Mouse (Mus musculus): ENCODE measurements at regions not wholly inside any gene's neighbourhood (a gene's known extent, or its start where the extent isn't known, plus 50 kb on each side); places are given as distances from the start of the nearest gene placed in this dataset.

DNA sequence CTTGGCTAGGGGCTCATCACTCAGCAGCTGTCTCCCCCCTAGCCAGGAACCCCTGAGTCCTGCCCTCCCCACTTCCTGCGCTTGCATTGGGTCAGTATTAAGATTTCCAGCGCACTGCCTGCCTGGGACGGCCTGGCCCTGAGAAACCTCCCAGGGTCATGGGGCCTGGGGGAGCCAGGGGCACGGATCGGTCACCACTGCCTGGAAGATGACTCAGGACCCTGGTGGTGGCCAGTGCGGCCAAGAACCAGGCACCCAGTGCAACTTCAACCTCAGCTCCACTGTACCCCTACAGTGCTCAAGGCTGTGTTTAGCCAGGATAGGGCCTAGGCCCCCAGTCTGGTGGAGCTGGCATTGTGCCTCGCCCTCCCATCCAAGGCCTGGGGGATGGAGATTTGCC lies 111.9 kb upstream of the Zbtb40 start:
- CTCF ChIA-PET: no interaction called here

DNA sequence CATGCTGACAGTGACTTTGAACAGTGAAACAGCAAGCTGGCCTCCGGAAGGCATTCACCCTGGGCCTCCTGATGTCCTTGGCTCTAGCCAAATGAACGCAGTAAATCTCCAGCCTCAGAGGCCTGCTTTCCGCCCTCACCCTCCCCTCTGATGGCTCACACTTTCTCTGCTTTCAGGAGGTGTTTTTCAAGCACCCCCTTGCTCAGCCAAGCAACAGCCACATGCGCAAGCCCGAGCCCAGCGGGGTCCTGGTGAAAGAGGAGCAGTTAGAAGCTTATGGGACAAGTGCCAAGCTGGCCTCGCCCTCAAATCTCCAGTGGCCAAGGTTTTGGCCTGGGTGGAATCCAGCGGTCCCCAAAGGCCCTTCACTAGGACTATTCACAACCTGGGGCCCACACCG lies 109.6 kb upstream of the Zbtb40 start:
- CTCF ChIA-PET: no interaction called here

DNA sequence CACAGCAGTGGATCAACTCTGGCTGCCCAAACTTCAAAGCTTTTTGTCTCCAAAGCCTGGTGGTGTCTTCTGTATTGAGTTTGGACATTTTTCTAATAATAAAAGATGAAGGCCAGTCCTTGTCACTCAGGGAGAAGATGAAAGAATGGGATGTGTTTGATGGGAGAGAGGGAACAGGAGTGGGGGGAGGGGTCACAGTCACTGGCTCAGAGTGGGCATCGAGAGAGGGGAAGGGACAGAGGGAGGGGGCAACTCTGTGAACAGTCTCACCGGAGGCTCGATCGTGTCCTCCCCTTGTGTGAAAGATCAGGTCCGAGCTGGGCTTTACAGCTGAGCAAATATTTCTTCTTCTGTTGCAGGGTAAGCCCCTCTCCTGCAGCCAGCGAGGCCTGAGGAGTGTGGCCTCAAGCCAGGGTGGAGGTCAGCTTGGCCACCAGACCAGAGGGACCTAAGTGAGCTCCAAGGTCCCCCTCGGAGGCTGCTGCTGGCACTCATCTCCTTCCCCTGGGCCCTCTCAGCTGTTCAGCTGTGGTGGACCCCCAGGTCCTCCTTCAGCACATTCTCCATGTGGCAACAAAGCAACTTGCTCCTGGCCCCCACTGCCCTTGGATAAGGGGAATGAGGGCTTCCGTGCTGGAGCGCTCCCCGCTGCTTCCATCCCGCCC lies 108.0 kb upstream of the Zbtb40 start:
- CTCF ChIA-PET: no interaction called here

DNA sequence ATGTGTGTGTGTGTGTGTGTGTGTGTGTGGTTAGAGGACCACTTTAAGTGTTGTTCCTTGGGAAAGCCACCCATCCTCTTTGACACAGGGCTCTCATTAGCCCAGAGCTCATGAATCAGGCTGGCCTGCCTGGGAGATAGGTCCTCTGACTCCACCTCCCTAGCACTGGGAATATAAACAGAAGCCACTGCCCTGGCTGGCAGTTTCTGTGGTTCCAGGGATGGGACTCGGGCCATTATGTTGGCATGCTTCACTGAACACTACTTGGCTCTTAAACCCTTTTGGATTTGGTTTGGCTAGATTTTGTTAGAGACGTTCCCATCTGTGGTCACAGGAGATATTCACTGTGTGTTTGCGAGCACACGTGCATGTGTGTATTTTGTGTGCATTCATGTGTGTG lies 100.2 kb upstream of the Zbtb40 start:
- CTCF ChIA-PET: no interaction called here

DNA sequence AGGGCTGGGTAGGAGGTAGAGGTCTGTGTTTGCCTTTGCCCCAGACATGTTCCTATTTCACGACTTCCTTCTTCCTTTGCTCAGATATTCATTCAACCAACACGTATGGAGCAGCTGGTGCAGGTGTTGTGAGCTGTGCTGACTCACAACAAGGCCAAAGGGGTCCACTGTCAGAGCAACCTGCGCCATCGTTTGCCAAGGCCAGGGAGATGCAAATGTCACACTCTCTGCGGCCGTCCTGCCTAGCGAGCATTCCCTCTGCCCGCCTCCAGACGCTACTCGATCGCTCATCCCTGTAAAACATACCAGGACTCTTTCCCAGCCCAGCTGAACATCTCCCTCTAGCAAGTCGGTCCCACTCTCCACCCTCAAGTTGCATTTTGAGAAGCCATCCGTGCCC lies 99.2 kb upstream of the Zbtb40 start:
- CTCF ChIA-PET: interaction anchor here (0.7 kb wide), 1 partner anchor 102 kb away, joined by 11 read pairs; no protein-coding TSS in a partner anchor

DNA sequence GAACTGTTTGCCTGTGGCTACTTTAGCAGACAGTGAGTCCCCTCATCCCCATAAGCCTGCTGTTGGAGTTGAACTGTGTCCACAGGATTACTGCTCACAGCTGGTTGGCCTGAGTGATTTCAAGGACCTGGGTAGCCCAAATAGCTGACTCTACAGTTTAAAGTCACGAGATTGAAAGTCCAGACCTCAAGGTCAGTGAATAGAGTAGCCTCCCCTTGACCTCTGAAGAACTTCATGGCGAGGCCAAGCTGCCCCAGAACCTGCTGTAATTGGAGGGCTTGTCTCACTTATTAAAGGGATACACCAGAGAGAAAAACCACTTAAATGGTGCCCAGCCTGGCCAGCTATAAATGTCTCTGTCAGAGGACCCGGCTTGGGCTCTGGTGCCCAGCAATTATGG lies 97.7 kb upstream of the Zbtb40 start:
- CTCF ChIA-PET: no interaction called here

DNA sequence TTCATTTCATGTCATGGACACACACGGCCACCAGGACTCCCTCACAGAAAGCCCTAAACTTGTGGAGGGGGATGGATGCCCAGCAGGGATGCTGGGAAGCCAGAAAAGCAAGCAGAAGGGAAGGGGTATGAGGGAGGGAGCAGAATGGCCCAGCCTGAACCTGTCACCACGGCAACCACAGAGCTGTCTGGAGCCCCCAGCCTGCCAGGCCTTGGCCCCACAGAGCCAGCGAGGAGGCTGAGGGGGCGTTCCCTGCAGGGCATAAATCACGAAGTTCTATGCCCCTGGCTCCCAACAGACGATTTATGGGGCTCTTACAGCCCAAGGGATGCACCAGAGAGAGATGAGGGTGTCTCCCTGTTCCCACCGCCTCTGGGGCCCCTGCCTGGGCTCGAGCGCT lies 93.7 kb upstream of the Zbtb40 start:
- CTCF ChIA-PET: no interaction called here

DNA sequence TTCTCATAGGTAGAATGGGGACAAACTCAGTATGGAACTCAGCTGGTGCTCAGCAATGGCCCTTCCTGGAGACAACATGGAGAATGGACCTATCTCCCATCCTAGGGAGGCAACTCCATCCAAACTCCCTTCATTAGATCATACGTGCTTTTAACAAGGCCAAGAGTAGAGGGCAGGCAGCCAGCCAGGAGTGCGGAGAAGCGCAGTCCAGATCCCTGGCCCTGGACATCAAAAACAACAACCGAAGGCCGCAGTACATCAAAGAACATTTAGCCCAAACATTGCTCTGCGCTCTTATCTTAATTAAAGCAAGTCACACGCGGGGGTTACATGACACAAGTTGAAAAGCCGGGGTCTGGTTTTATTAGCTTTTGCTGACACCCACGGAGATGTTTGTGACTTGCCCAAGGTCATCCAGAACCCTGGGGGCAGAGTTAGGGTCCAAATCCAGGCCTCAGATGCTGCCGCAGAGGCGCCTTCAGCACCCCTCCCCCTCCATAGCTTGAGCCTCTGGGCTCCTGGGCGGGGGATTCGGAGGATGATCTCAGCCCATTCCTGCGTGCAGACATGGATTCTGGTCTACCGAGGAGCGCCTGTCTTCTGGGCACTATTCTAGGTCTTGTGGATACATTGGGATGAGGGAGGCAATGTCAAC lies 90.6 kb upstream of the Zbtb40 start:
- CTCF ChIA-PET: no interaction called here

DNA sequence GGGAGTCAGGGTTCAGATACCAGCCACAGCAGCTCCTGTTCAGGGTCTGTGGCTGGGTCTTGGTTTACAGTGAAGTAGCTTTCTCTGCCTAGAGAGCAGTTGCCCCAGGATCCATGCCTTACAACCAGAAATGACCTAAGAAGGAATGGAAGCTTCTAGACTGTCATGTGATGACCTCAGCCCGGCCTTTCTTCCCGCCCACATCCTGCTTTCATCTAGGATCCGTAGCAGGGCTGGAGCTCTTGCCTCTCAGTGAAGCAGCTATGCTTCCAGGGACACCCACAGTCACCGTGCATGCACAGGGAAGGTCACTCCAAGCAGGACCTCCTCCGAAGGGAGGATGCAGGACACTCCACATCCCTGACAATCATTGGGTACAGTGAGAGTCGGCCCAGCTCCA lies 89.5 kb upstream of the Zbtb40 start:
- CTCF ChIA-PET: interaction anchor here (0.8 kb wide), 1 partner anchor 719 kb away, joined by 6 read pairs; no protein-coding TSS in a partner anchor

DNA sequence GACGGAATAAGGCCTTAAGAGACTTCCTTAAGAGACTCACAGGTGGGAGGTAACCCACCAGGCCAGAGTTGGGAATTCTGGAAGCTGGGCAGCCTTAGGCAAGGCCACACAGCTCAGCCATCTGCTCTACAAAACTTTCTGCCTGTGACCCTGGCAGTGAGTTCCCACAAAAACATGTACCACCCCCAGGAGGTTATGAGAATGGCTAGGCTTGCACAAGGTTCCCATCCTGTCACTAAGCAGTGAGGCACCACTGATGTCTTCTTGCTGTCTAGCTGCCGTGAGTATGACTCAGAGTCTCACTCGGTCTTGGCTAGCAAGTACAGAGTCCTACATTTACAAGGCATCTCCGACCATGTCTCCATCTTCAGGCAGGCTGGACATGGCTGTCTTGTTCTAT lies 87.7 kb upstream of the Zbtb40 start:
- CTCF ChIA-PET: no interaction called here

DNA sequence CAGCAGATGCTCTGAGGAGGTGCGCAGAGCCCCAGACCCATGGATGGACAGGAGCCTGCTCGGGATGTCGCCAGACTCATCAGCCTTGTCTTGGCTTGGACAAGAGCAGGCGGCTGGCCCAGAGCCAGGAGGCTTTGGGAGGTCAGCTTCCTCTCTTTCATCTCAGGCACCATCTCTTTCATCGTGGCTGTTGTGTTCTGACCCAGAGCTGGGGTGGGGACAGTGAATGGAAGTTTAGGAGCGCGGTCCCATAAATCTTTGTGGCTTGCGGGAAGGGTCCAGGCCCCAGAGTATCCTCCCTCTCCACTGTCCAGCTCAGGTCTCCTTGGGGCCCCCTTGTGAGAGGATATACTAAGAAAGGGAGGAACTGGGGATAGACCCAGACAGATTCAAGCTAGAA lies 87.2 kb upstream of the Zbtb40 start:
- CTCF ChIA-PET: no interaction called here

DNA sequence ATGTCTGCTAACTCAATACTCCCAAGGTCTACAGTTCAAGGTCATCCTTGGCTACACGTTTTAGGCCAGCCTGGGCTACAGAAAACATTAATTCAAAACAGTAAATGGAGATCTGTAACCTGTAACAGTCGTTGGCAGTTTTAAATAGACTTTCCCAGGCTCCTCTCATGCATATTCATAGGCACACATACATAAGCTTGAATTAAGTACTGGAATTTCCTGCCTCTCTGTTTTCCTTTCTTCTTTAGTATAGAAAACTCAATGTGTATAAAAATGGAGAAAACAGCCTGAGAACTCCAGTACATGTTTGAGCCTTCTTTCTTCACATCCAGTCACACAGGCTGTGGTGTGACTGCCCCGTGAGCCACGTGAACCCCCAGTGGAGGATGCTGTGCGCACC lies 86.0 kb upstream of the Zbtb40 start:
- CTCF ChIA-PET: no interaction called here

DNA sequence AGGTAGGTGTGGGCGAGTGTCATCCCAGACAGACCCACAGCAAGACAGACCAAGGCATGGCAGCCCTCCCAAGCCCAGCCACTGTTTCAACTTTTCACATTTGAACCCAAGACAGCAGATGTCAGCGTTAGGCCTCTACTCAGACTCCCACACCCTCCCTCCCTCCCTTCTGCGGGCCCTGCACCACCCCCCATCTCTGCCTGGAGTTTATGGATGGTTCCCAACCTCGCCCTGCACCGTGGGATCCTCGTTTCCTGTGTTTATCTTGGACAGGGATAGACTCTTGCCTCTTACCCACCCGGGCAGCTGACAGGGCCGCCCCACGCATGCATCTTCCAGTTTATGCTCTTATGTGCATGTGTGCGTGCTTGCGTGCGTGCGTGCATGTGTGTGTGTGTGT lies 85.2 kb upstream of the Zbtb40 start:
- CTCF ChIA-PET: no interaction called here

DNA sequence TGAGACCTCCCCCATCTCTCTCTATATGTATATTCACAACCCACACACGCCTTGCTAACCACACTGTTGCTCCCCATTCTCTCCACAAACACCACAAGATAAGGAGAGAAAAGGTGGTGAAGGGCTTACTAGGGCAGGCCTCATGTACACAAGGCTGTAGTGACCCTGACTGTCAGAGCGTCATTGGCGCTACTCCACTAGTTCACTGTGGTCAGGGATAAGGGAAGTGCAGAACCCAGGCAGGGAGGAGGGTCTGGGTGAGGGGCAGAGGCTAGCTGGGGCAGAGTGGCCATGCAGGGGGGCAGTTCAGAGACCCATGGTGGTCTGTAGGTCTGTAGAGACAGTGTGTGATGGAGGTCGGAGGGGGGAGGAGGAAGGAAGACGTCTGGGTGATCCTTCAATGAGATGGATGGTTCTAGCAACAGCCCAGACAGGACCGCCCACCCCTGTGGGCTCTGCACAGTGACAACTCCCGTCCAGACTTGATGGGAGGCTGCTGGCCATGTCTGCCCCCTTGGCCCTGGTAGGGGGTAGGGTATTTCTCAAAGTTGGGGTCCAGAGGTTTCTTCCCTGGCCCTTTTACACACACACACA lies 82.1 kb upstream of the Zbtb40 start:
- CTCF ChIA-PET: no interaction called here

DNA sequence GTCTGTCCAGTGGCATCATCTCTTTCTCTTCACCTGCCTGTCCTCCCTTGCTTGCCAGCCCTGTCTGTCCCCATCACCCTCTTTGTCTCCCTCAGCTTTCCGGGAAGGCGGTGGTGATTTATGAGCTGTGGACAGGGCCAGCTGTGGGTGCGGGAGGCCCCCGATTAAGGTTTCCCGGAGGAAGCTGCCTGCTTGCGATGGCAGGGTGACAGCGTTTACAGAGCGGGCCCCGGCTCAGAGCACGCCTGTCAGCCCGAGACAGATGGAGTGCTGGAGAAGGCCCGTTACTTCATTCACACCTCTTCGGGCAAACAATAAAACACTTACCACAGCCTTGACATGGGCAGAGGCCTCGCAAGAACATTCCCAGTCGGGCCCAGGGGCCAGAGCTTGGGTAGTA lies 79.6 kb upstream of the Zbtb40 start:
- CTCF ChIA-PET: no interaction called here

DNA sequence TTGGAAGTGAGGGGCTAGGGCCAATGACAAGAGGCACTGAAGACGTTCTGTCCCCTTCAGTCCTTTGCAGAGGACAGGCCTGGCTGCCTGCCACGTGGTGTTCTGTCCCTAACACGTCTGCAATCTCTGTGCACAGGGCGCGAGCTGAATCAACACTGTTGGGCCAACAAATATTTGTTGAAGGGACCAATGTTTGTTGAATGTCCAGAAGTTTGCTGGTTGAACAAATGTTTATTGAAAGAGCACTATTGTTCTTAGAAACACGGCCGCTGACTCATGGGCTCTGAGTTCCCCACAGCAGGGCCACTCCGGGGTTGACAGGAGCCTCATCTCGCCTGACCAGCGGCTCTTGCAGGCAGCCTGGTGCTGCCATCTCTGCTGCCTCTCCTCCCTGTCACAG lies 73.1 kb upstream of the Zbtb40 start:
- CTCF ChIA-PET: no interaction called here

DNA sequence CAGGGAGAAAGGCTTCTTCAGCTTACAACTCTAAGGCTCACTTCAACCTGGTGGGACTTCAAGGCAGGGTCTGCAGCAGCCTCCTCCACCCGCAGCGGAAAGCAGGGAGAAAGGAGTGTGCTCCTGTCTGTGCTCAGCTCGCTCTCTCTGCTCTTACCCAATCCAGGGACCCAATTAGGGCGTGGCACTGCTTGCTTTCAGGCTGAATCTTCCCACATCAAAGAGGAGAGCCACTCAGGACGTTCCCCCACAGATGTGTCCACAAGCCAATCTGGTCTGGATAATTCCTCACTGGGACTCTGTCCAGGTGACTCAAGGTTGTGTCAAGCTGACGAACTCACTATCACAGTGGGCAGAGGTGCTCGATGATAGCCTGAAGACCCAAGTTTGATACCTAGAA lies 72.0 kb upstream of the Zbtb40 start:
- CTCF ChIA-PET: no interaction called here

DNA sequence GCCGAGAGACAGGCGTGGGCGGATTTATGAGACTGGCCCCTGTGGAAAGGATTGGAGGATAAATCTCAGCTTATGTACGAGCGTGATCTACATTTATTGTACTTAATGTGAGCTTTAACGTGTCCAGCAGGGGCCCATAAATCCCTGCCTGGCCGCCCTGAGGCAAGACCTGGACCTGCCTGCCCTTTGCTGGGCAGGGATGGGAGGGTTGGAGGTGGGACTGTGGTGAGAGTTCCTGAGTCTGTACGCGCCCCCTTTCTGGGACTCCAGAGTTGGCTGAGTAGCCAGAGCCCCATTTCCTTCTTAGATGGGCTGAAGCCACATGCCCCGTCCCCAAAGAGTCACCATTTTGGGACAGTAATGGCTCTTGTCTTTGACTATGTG lies 69.7 kb upstream of the Zbtb40 start:
- CTCF ChIA-PET: no interaction called here

DNA sequence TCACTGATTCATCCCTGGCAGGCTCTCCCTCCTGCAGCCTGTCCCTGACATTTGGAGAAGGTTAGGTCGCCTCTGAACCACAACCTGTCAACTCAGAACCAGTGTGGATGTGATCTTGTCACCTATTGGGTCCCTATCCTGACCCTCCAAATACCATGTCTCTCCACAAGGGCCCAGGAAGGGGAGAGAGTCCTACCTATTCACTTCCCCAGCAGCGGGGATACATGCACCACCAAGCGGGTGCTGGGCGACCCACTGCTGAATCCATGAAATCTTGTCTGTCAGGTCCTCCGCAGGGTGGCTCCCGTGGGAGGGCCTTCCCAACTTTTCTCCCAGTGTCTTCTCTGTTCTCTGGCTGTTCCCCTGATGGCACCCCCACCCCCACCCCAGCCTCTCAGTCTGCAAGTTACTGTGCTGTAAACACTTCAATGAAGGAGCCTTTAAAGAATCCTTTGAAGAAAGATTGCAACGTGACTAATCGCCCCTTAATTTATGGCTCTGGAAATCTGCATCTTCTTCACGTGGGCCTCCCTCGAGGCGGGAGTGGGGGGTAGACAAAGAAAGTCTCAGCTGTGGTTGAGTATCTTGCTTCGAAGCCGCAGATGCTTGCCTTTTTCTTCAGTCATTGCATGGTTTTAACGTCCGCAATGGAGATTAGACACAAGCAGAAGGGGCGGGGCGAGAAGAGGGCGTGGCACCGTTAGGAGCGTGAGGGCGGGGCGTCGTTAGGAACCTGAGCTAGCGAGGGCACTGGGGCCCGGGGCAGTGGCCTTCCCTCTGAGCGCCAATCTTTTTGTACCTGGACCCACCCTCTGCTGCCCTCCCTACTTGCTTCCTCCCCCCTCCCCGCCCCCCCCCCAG lies 69.1 kb upstream of the Zbtb40 start:
- CTCF ChIA-PET: no interaction called here

DNA sequence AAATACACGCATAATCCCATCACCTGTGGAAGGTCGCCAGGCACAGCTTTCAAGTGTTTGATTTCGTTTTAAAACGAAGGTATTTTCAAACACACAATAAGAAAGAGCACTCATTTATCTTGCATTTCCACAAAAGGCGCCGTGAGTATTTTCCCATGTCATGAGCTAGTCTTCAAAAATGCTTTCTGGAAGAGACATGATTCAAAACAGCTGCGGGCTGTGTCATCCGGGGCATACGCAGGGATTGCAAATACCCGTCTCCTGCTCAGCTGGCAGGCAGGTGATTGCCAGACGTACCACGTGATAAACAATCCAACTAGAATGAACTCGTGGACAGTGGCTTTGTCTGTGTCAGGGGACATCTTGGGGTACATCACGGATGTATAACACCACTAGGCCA lies 66.5 kb upstream of the Zbtb40 start:
- CTCF ChIA-PET: no interaction called here

DNA sequence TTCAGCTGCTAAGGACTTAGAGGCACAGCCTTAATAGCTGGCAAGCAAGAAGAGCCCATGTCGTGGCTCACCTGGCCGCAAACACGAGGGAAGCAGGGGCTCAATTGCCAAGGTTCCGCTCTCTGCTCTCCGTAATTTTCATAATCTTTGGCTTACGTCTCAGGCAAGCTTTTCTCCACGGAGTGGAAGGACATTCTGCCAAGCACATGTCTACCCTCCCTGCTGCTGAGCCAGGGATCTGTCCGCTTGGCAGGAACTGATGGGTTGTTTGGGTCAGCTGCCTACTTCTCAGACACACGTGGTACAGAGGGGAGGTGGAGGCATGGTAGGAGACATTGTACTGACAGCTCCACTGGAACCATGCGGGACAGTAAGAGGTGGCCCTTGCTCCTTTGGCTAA lies 61.7 kb upstream of the Zbtb40 start:
- CTCF ChIA-PET: no interaction called here

DNA sequence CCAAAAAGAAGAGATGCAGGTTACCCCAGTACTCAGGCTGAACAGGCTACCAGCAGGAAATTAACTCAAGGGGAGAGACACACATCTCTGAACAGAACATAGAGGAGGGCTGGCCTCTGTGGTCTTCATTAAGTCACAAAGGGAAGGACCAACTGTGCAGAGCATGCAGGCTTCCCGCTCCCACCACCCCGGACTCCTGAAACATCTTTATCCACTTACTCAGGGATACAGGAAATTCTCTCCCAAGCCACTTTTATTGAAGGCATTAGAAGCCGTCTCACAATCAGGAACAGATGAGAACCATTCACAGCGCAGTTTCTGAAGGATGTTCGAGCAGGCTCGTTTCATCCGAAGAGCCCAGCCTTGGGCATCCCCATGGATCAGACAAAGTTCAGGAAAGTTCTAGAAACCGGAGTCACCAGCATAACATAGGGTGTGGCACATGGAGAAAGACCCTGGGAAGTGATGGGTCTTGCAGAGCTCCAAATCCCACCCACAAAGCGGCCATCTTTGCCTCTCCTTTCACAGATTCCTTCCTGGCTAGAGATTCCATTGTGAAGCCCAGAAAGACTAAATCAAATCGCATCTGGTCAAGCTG lies 55.9 kb upstream of the Zbtb40 start:
- CTCF ChIA-PET: no interaction called here

DNA sequence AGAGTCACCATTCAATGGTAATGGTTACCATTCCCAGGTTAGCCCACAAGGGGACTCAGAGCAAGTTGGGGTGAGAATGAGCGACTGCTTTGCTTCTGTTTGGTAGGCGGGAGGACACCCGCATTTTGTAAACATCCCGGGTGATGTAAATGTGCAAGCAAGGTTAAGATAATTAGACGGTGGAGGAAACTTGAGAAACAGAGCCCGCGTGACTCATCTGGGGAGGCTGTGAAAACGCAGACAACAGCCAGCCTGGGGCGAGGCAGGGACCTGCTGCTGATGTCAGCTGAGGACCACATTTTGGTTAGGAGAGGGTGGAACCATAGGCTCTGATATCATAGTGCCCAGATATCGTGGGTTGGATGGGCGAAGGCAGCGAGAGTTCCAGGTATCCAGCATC lies 52.6 kb upstream of the Zbtb40 start:
- CTCF ChIA-PET: no interaction called here

Data from spleen, embryonic (tissue).